ENCODE assay signal across 10 mouse cellular contexts in the genomic region with DNA sequence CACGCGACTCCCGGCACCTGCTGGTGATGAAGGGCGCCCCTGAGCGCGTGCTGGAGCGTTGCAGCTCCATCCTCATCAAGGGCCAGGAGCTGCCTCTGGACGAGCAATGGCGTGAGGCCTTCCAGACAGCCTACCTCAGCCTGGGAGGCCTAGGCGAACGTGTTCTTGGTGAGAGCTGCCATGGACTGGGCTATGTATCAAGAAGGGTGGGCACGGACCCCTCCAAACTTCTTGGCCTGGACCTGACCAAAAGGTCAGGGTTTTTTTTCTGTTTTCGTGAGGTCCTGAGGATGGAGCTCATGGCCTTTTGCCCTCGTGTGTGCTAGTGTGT. TPM values are rescaled to one million over a fixed set of nuclear protein-coding genes. Genes with fewer than 3 reads are reported as not detected.
DNase-seq lines count a peak whose midpoint lies in the region; ATAC-seq and TF ChIP-seq lines count a peak whose summit lies in the region.
"Had no signal": no experiment of that assay in that cellular context is flagged by ENCODE, and none has a peak within 500 bp of the region (broad histone marks: within the 10 kb centered on the region; RNA-seq: fewer than 3 reads in every experiment).

No protein-coding gene starts in this region.

- no peaks in the 10 kb centered on the region for H3K9me3 ChIP-seq in heart, embryonic 14.5 days (ENCODE audit: control insufficient read depth, low read length)
- H3K9me3 ChIP-seq in MEL (replicated peaks; ENCODE audit: insufficient read depth, low read length), result no peaks in the 10 kb centered on the region
- no peaks in the 10 kb centered on the region for H3K9me3 ChIP-seq in hindbrain, embryonic 12.5 days (replicated peaks)
- no peaks in the 10 kb centered on the region for H3K9me3 ChIP-seq in midbrain, embryonic 10.5 days (replicated peaks)

- H3K27ac ChIP-seq in heart, embryonic 14.5 days (replicated peaks in 1 of 2; ENCODE audit: control insufficient read depth in 1 of 2, insufficient read depth in 1 of 2, low read depth in 2 of 2, low read length in 2 of 2), result no peak overlapping the region
- no peak overlapping the region for H3K27ac ChIP-seq in MEL (ENCODE audit: control insufficient read depth, low read depth, low read length)
- H3K27ac ChIP-seq in hindbrain, embryonic 12.5 days, result no peak overlapping the region
- H3K27ac ChIP-seq in midbrain, embryonic 10.5 days (replicated peaks), result peak overlapping the region; percentile 60; the same call in 1 of the 2 replicates

- H3K4me1 ChIP-seq in heart, embryonic 14.5 days (ENCODE audit: control insufficient read depth in 2 of 2, insufficient read depth in 2 of 2, low read length in 2 of 2), result peaks cover 6 to 12% of the 10 kb centered on the region in 2 experiments; a peak in 3 of 4 replicates
- H3K4me1 ChIP-seq in MEL (ENCODE audit: control insufficient read depth in 1 of 2, insufficient read depth in 2 of 2, low read length in 2 of 2), result peaks cover 6 to 13% of the 10 kb centered on the region in 2 experiments
- H3K4me1 ChIP-seq in hindbrain, embryonic 12.5 days, result peaks cover 13% of the 10 kb centered on the region
- peaks cover 20% of the 10 kb centered on the region for H3K4me1 ChIP-seq in midbrain, embryonic 10.5 days

- peak; percentile 13; the same call in 1 of the 2 replicates for ATAC-seq in heart, embryonic 14.5 days (ENCODE audit: insufficient number of reproducible peaks, insufficient read depth, low FRiP score, low read depth)
- ATAC-seq in hindbrain, embryonic 12.5 days (ENCODE audit: low FRiP score), result no peak; the same call in 1 of the 2 replicates

- no peaks in the 10 kb centered on the region for H3K79me2 ChIP-seq in MEL (ENCODE audit: control insufficient read depth, insufficient read depth, low read length, poor library complexity)

- peak overlapping the region; percentile 69 for H3K4me2 ChIP-seq in heart, embryonic 14.5 days (ENCODE audit: low read length)
- peak overlapping the region; percentile 53 for H3K4me2 ChIP-seq in hindbrain, embryonic 12.5 days (replicated peaks)

- WGBS in heart, embryonic 14.5 days, result 12% methylated on average over 14 of the region's 14 CpGs
- WGBS in hindbrain, embryonic 12.5 days, result 12% methylated on average over 14 of the region's 14 CpGs
- 9% methylated on average over 14 of the region's 14 CpGs for WGBS in midbrain, embryonic 10.5 days

- TF ChIP-seq RAD21 in MEL (IDR thresholded peaks at IDR 0.05; ENCODE audit: low read depth, low read length), result no peak; the same call in 1 of the 2 replicates

- peak overlapping the region; percentile 32 to 35 for H3K4me3 ChIP-seq in heart, embryonic 14.5 days (ENCODE audit: control insufficient read depth in 1 of 2, insufficient read depth in 1 of 2, low read depth in 1 of 2, low read length in 2 of 2)
- peak overlapping the region; percentile 28 to 33; a peak in 3 of 4 replicates for H3K4me3 ChIP-seq in MEL (ENCODE audit: control insufficient read depth in 1 of 2, insufficient read depth in 1 of 2, low read depth in 2 of 2, low read length in 2 of 2)
- peak overlapping the region; percentile 29 for H3K4me3 ChIP-seq in hindbrain, embryonic 12.5 days
- H3K4me3 ChIP-seq in midbrain, embryonic 10.5 days, result peak overlapping the region; percentile 54

- TF ChIP-seq CTCF in MEL (IDR thresholded peaks at IDR 0.05 in 2 of 3, conservative IDR thresholded peaks at IDR 0.05 in 1 of 3; ENCODE audit: control insufficient read depth in 1 of 3, insufficient read depth in 1 of 3, low read depth in 2 of 3, low read length in 3 of 3, poor library complexity in 1 of 3, severe bottlenecking in 1 of 3), result peak in 2 of 3 experiments; percentile 20 to 24; a peak in 3 of 6 replicates

- no peak overlapping the region for H3K9ac ChIP-seq in heart, embryonic 14.5 days (ENCODE audit: low read length)
- H3K9ac ChIP-seq in MEL (ENCODE audit: control insufficient read depth, low read depth, low read length, poor library complexity, severe bottlenecking), result peak overlapping the region; percentile 26; the same call in 1 of the 2 replicates
- H3K9ac ChIP-seq in hindbrain, embryonic 12.5 days, result peak overlapping the region; percentile 27; the same call in 1 of the 2 replicates

- H3K27me3 ChIP-seq in heart, embryonic 14.5 days (ENCODE audit: control insufficient read depth, insufficient read depth, low read length), result peaks cover 30% of the 10 kb centered on the region
- H3K27me3 ChIP-seq in MEL (ENCODE audit: control insufficient read depth in 1 of 2, insufficient read depth in 2 of 2, low read length in 2 of 2), result no peaks in the 10 kb centered on the region
- peaks cover 49% of the 10 kb centered on the region for H3K27me3 ChIP-seq in hindbrain, embryonic 12.5 days
- peaks cover 46% of the 10 kb centered on the region for H3K27me3 ChIP-seq in midbrain, embryonic 10.5 days (ENCODE audit: low read depth, poor library complexity, severe bottlenecking)

- H3K36me3 ChIP-seq in heart, embryonic 14.5 days (ENCODE audit: control insufficient read depth, insufficient read depth, low read length), result no peaks in the 10 kb centered on the region
- no peaks in the 10 kb centered on the region for H3K36me3 ChIP-seq in MEL (ENCODE audit: control insufficient read depth in 1 of 2, insufficient read depth in 2 of 2, low read length in 2 of 2)
- H3K36me3 ChIP-seq in hindbrain, embryonic 12.5 days, result no peaks in the 10 kb centered on the region
- H3K36me3 ChIP-seq in midbrain, embryonic 10.5 days, result no peaks in the 10 kb centered on the region

- DNase-seq in heart, adult 9 months (ENCODE audit: low spot score in 2 of 2), result no peak
- DNase-seq in MEL (ENCODE audit: low read depth, low spot score), result no peak
- DNase-seq in midbrain, embryonic 10.5 days (ENCODE audit: low spot score), result no peak
- DNase-seq in cerebellum, postnatal 14 days, result no peak
- DNase-seq in testis, postnatal 14 days (ENCODE audit: low spot score), result no peak
- no peak for DNase-seq in frontal cortex, postnatal 10 days (ENCODE audit: low spot score in 2 of 2)

- TF ChIP-seq EP300 in MEL (IDR thresholded peaks at IDR 0.05; ENCODE audit: low read depth in 1 of 2, low read length in 2 of 2), result no peak

- TF ChIP-seq POLR2A in MEL (IDR thresholded peaks at IDR 0.05; ENCODE audit: control insufficient read depth in 1 of 2, insufficient read depth in 1 of 2, low read depth in 1 of 2, low read length in 2 of 2, poor library complexity in 1 of 2), result no peak

TF ChIP-seq in MEL, 35 proteins besides CTCF, POLR2A, EP300 and RAD21 (continues in another document):
- TF ChIP-seq TAL1 (IDR thresholded peaks at IDR 0.05; ENCODE audit: low read length) (no peak), SMC3 (IDR thresholded peaks at IDR 0.05; ENCODE audit: low read depth, low read length) (no peak), MYC (IDR thresholded peaks at IDR 0.05; ENCODE audit: low read depth, low read length) (no peak), GABPA (IDR thresholded peaks at IDR 0.05; ENCODE audit: low read depth, low read length) (no peak), POLR2AphosphoS2 (IDR thresholded peaks at IDR 0.05; ENCODE audit: low read length) (no peak), ETS1 (IDR thresholded peaks at IDR 0.05; ENCODE audit: low read depth, low read length) (no peak), E2F4 (IDR thresholded peaks at IDR 0.05; ENCODE audit: borderline replicate concordance, low read depth, low read length) (no peak), USF1 (IDR thresholded peaks at IDR 0.05; ENCODE audit: low read depth, low read length) (no peak), ZC3H11A (IDR thresholded peaks at IDR 0.05; ENCODE audit: low read depth, low read length) (no peak), TBP (IDR thresholded peaks at IDR 0.05; ENCODE audit: low read depth, low read length) (no peak)

RNA-seq across cellular contexts. Expression of gene Atp4a, which starts 5.7 kb away (rescaled TPM):
- 0.22 and 0.42 TPM in 2 replicates for polyA plus RNA-seq in heart, embryonic 14.5 days (2014; fragmentation: Nextera tagmentation; extraction: Ambion mirVana)
- 2.7 and 3.0 TPM in 2 replicates for total RNA-seq in MEL (2012; rRNA removed)
- 1 to 10 TPM in 1 of 2 experiments, not detected in 1; 1.5 TPM for polyA plus RNA-seq in MEL (2012; ENCODE audit: insufficient read depth in 1 of 2, insufficient read length in 2 of 2, low read depth in 1 of 2, low replicate concordance in 2 of 2, missing spikeins in 1 of 2)
- 0.93 and 1.3 TPM in 2 replicates for polyA plus RNA-seq in hindbrain, embryonic 12.5 days (2016; fragmentation: Nextera tagmentation; extraction: Ambion mirVana)
- polyA plus RNA-seq in midbrain, embryonic 10.5 days (2016; fragmentation: Nextera tagmentation; extraction: Ambion mirVana), result 0.89 and 1.1 TPM in 2 replicates
- total RNA-seq: monocyte, adult 5-6 weeks had no signal

RNA-seq across cellular contexts. Expression of gene Tmem147, which starts 11.7 kb away (rescaled TPM):
- 205 and 215 TPM in 2 replicates for polyA plus RNA-seq in heart, embryonic 14.5 days (2014; fragmentation: Nextera tagmentation; extraction: Ambion mirVana)
- 218 and 266 TPM in 2 replicates for total RNA-seq in MEL (2012; rRNA removed)
- polyA plus RNA-seq in MEL (2012; ENCODE audit: insufficient read depth in 1 of 2, insufficient read length in 2 of 2, low read depth in 1 of 2, low replicate concordance in 2 of 2, missing spikeins in 1 of 2), result 100 to 1,000 TPM; 307 to 324 TPM
- polyA plus RNA-seq in hindbrain, embryonic 12.5 days (2016; fragmentation: Nextera tagmentation; extraction: Ambion mirVana), result 147 and 164 TPM in 2 replicates
- 155 and 164 TPM in 2 replicates for polyA plus RNA-seq in midbrain, embryonic 10.5 days (2016; fragmentation: Nextera tagmentation; extraction: Ambion mirVana)

RNA-seq across cellular contexts. Expression of gene 2200002J24Rik, which starts 19.0 kb away (rescaled TPM):
- polyA plus RNA-seq in heart, embryonic 14.5 days (2014; fragmentation: Nextera tagmentation; extraction: Ambion mirVana), result 1.3 and 2.8 TPM in 2 replicates
- 0.52 TPM in 1 of 2 replicates, not detected in the other for total RNA-seq in MEL (2012; rRNA removed)
- polyA plus RNA-seq in MEL (2012; ENCODE audit: insufficient read depth in 1 of 2, insufficient read length in 2 of 2, low read depth in 1 of 2, low replicate concordance in 2 of 2, missing spikeins in 1 of 2), result 1 to 10 TPM in 1 of 2 experiments, not detected in 1; 1.2 TPM
- polyA plus RNA-seq in hindbrain, embryonic 12.5 days (2016; fragmentation: Nextera tagmentation; extraction: Ambion mirVana), result not detected in 2 replicates
- polyA plus RNA-seq in midbrain, embryonic 10.5 days (2016; fragmentation: Nextera tagmentation; extraction: Ambion mirVana), result not detected in 2 replicates
- total RNA-seq: heart, postnatal 14 days; monocyte, adult 5-6 weeks had no signal

RNA-seq across cellular contexts. Expression of gene Gapdhs, which starts 25.8 kb away (rescaled TPM):
- polyA plus RNA-seq in heart, embryonic 14.5 days (2014; fragmentation: Nextera tagmentation; extraction: Ambion mirVana), result 0.43 and 0.44 TPM in 2 replicates
- total RNA-seq in MEL (2012; rRNA removed), result not detected in 2 replicates
- polyA plus RNA-seq in MEL (2012; ENCODE audit: insufficient read depth in 1 of 2, insufficient read length in 2 of 2, low read depth in 1 of 2, low replicate concordance in 2 of 2, missing spikeins in 1 of 2), result under 1 TPM in 1 of 2 experiments, not detected in 1; 0.49 TPM
- polyA plus RNA-seq in hindbrain, embryonic 12.5 days (2016; fragmentation: Nextera tagmentation; extraction: Ambion mirVana), result 0.76 and 1.1 TPM in 2 replicates
- 0.33 and 0.40 TPM in 2 replicates for polyA plus RNA-seq in midbrain, embryonic 10.5 days (2016; fragmentation: Nextera tagmentation; extraction: Ambion mirVana)
- total RNA-seq: heart, postnatal 14 days had no signal

RNA-seq across cellular contexts. Expression of gene Sbsn, which starts 33.6 kb away (rescaled TPM):
- polyA plus RNA-seq in heart, embryonic 14.5 days (2014; fragmentation: Nextera tagmentation; extraction: Ambion mirVana), result 0.57 and 0.84 TPM in 2 replicates
- total RNA-seq in MEL (2012; rRNA removed), result 1.2 TPM in 1 of 2 replicates, not detected in the other
- polyA plus RNA-seq in MEL (2012; ENCODE audit: insufficient read depth in 1 of 2, insufficient read length in 2 of 2, low read depth in 1 of 2, low replicate concordance in 2 of 2, missing spikeins in 1 of 2), result under 1 TPM in 1 of 2 experiments, not detected in 1; 0.17 TPM
- 1.7 and 2.5 TPM in 2 replicates for polyA plus RNA-seq in hindbrain, embryonic 12.5 days (2016; fragmentation: Nextera tagmentation; extraction: Ambion mirVana)
- 0.51 and 0.65 TPM in 2 replicates for polyA plus RNA-seq in midbrain, embryonic 10.5 days (2016; fragmentation: Nextera tagmentation; extraction: Ambion mirVana)
- total RNA-seq: monocyte, adult 5-6 weeks had no signal
